Mouse (Mus musculus): ENCODE results near the gene Fbxl4.

- no peak for TF ChIP-seq CTCF (IDR thresholded peaks at IDR 0.05)
- no peak for TF ChIP-seq EP300 (IDR thresholded peaks at IDR 0.05)
These were observed 124.8 kb downstream of the Fbxl4 start for GRCm38 (mm10) chr4:22482118-22482517.
